Mouse (Mus musculus): Measurements from ENCODE around the gene Klhdc7a. TPM values are rescaled to one million over a fixed set of nuclear protein-coding genes. Genes with fewer than 3 reads are reported as not detected.
A peak's percentile ranks its signal among the peaks of the same experiment; 100 is the strongest.
"Not testable (repeated sequence)": the region's sequence is repeated elsewhere in the genome, so short reads cannot be mapped to it uniquely, and the experiment has no call there.

Klhdc7a gene
- polyA plus RNA-seq, 1 experiment from 2014 or later: 0.98 TPM

GRCm38 (mm10) chr4:139963911-139964310 is 3.9 kb downstream of the Klhdc7a start:
- no peak for ATAC-seq (ENCODE audit: insufficient read depth, low FRiP score)
- Histone ChIP-seq H3K27me3 (ENCODE audit: control insufficient read depth, insufficient read depth, low read length) (no peaks in the 10 kb centered on the region), H3K27ac (ENCODE audit: low read length) (no peak overlapping the region), H3K4me1 (ENCODE audit: control insufficient read depth, insufficient read depth, low read length) (peaks cover 12% of the 10 kb centered on the region), H3K9ac (ENCODE audit: low read length) (no peak overlapping the region), H3K36me3 (ENCODE audit: control insufficient read depth, insufficient read depth, low read length) (no peaks in the 10 kb centered on the region), H3K4me3 (replicated peaks; ENCODE audit: low read length) (no peak overlapping the region), H3K9me3 (replicated peaks; ENCODE audit: control insufficient read depth, low read length) (no peaks in the 10 kb centered on the region), H3K4me2 (ENCODE audit: low read depth, low read length) (no peak overlapping the region)
- WGBS: 79% methylated on average over 5 of the region's 5 CpGs

GRCm38 (mm10) chr4:139963059-139963458 is 4.8 kb downstream of the Klhdc7a start:
- H3K9ac ChIP-seq (ENCODE audit: low read length): no peak overlapping the region

GRCm38 (mm10) chr4:139961816-139962215 is 6.0 kb downstream of the Klhdc7a start:
- Histone ChIP-seq H3K9ac (ENCODE audit: low read length) (no peak overlapping the region), H3K4me3 (replicated peaks; ENCODE audit: low read length) (no peak overlapping the region), H3K36me3 (ENCODE audit: control insufficient read depth, insufficient read depth, low read length) (no peaks in the 10 kb centered on the region), H3K4me2 (ENCODE audit: low read depth, low read length) (no peak overlapping the region), H3K27ac (ENCODE audit: low read length) (no peak overlapping the region), H3K27me3 (ENCODE audit: control insufficient read depth, insufficient read depth, low read length) (no peaks in the 10 kb centered on the region), H3K9me3 (replicated peaks; ENCODE audit: control insufficient read depth, low read length) (no peaks in the 10 kb centered on the region), H3K4me1 (ENCODE audit: control insufficient read depth, insufficient read depth, low read length) (no peaks in the 10 kb centered on the region)
- 88% methylated on average over 8 of the region's 8 CpGs for WGBS
- ATAC-seq (ENCODE audit: insufficient read depth, low FRiP score): no peak

More at GRCm38 (mm10) chr4:139963059-139963458, 4.8 kb downstream of the Klhdc7a start:
- H3K27ac ChIP-seq (ENCODE audit: low read length): no peak overlapping the region
- H3K27me3 ChIP-seq (ENCODE audit: control insufficient read depth, insufficient read depth, low read length): no peaks in the 10 kb centered on the region
- no peak for ATAC-seq (ENCODE audit: insufficient read depth, low FRiP score)
- no peaks in the 10 kb centered on the region for H3K9me3 ChIP-seq (replicated peaks; ENCODE audit: control insufficient read depth, low read length)
- H3K36me3 ChIP-seq (ENCODE audit: control insufficient read depth, insufficient read depth, low read length): no peaks in the 10 kb centered on the region
- WGBS: 61% methylated on average over 8 of the region's 8 CpGs
- no peak overlapping the region for H3K4me3 ChIP-seq (replicated peaks; ENCODE audit: low read length)
- no peak overlapping the region for H3K4me2 ChIP-seq (ENCODE audit: low read depth, low read length)
- peaks cover 8% of the 10 kb centered on the region for H3K4me1 ChIP-seq (ENCODE audit: control insufficient read depth, insufficient read depth, low read length)

GRCm38 (mm10) chr4:139961329-139961728 is 6.5 kb downstream of the Klhdc7a start:
- H3K4me1 ChIP-seq (ENCODE audit: control insufficient read depth, insufficient read depth, low read length); H3K27ac ChIP-seq (ENCODE audit: low read length); H3K27me3 ChIP-seq (ENCODE audit: control insufficient read depth, insufficient read depth, low read length); H3K36me3 ChIP-seq (ENCODE audit: control insufficient read depth, insufficient read depth, low read length); ATAC-seq (ENCODE audit: insufficient read depth, low FRiP score); H3K9me3 ChIP-seq (replicated peaks; ENCODE audit: control insufficient read depth, low read length); H3K4me3 ChIP-seq (replicated peaks; ENCODE audit: low read length); H3K4me2 ChIP-seq (ENCODE audit: low read depth, low read length); H3K9ac ChIP-seq (ENCODE audit: low read length): not testable (repeated sequence)
- 89% methylated on average over 11 of the region's 11 CpGs for WGBS

- Histone ChIP-seq H3K9ac (ENCODE audit: low read length) (no peak overlapping the region), H3K4me3 (replicated peaks; ENCODE audit: low read length) (no peak overlapping the region), H3K4me2 (ENCODE audit: low read depth, low read length) (no peak overlapping the region), H3K27ac (ENCODE audit: low read length) (no peak overlapping the region), H3K36me3 (ENCODE audit: control insufficient read depth, insufficient read depth, low read length) (no peaks in the 10 kb centered on the region), H3K9me3 (replicated peaks; ENCODE audit: control insufficient read depth, low read length) (no peaks in the 10 kb centered on the region), H3K4me1 (ENCODE audit: control insufficient read depth, insufficient read depth, low read length) (no peaks in the 10 kb centered on the region), H3K27me3 (ENCODE audit: control insufficient read depth, insufficient read depth, low read length) (no peaks in the 10 kb centered on the region)
- no peak for ATAC-seq (ENCODE audit: insufficient read depth, low FRiP score)
- 69% methylated on average over 10 of the region's 10 CpGs for WGBS
These were observed 7.0 kb downstream of the Klhdc7a start for GRCm38 (mm10) chr4:139960724-139961315.

GRCm38 (mm10) chr4:139960086-139960713 is 7.6 kb downstream of the Klhdc7a start:
- H3K4me2 ChIP-seq (ENCODE audit: low read depth, low read length): no peak overlapping the region
- no peaks in the 10 kb centered on the region for H3K9me3 ChIP-seq (replicated peaks; ENCODE audit: control insufficient read depth, low read length)
- no peaks in the 10 kb centered on the region for H3K27me3 ChIP-seq (ENCODE audit: control insufficient read depth, insufficient read depth, low read length)
- H3K4me3 ChIP-seq (replicated peaks; ENCODE audit: low read length): no peak overlapping the region
- 80% methylated on average over 12 of the region's 12 CpGs for WGBS
- no peak for ATAC-seq (ENCODE audit: insufficient read depth, low FRiP score)
- H3K9ac ChIP-seq (ENCODE audit: low read length): no peak overlapping the region
- no peak overlapping the region for H3K27ac ChIP-seq (ENCODE audit: low read length)
- no peaks in the 10 kb centered on the region for H3K4me1 ChIP-seq (ENCODE audit: control insufficient read depth, insufficient read depth, low read length)
- no peaks in the 10 kb centered on the region for H3K36me3 ChIP-seq (ENCODE audit: control insufficient read depth, insufficient read depth, low read length)

GRCm38 (mm10) chr4:139959188-139959587 is 8.6 kb downstream of the Klhdc7a start:
- 91% methylated on average over 3 of the region's 3 CpGs for WGBS
- Histone ChIP-seq H3K27ac (ENCODE audit: low read length) (no peak overlapping the region), H3K9me3 (replicated peaks; ENCODE audit: control insufficient read depth, low read length) (no peaks in the 10 kb centered on the region), H3K27me3 (ENCODE audit: control insufficient read depth, insufficient read depth, low read length) (no peaks in the 10 kb centered on the region), H3K4me1 (ENCODE audit: control insufficient read depth, insufficient read depth, low read length) (no peaks in the 10 kb centered on the region), H3K4me2 (ENCODE audit: low read depth, low read length) (no peak overlapping the region), H3K36me3 (ENCODE audit: control insufficient read depth, insufficient read depth, low read length) (no peaks in the 10 kb centered on the region), H3K9ac (ENCODE audit: low read length) (no peak overlapping the region), H3K4me3 (replicated peaks; ENCODE audit: low read length) (no peak overlapping the region)
- ATAC-seq (ENCODE audit: insufficient read depth, low FRiP score): no peak

GRCm38 (mm10) chr4:139950876-139951485 is 16.8 kb downstream of the Klhdc7a start:
- H3K27ac ChIP-seq (ENCODE audit: low read length): no peak overlapping the region
- H3K4me2 ChIP-seq (ENCODE audit: low read depth, low read length): peak overlapping the region; percentile 57
- H3K36me3 ChIP-seq (ENCODE audit: control insufficient read depth, insufficient read depth, low read length): no peaks in the 10 kb centered on the region
- WGBS: 49% methylated on average over 6 of the region's 7 CpGs
- ATAC-seq (ENCODE audit: insufficient read depth, low FRiP score): no peak; the same call in 1 of the 2 replicates
- H3K9me3 ChIP-seq (replicated peaks; ENCODE audit: control insufficient read depth, low read length): no peaks in the 10 kb centered on the region; the same call in 1 of the 2 replicates
- 0 out of 2 replicates have a peak, but pooled peaks cover 3% of the 10 kb centered on the region for H3K4me1 ChIP-seq (ENCODE audit: control insufficient read depth, insufficient read depth, low read length)
- no peak overlapping the region for H3K4me3 ChIP-seq (replicated peaks; ENCODE audit: low read length)
- H3K9ac ChIP-seq (ENCODE audit: low read length): no peak overlapping the region
- no peaks in the 10 kb centered on the region; the same call in 1 of the 2 replicates for H3K27me3 ChIP-seq (ENCODE audit: control insufficient read depth, insufficient read depth, low read length)

- 0 out of 2 replicates have a peak overlapping the region, but pooled peaks have one; percentile 37 for H3K9ac ChIP-seq (ENCODE audit: low read length)
- H3K4me3 ChIP-seq (replicated peaks; ENCODE audit: low read length): peak overlapping the region; percentile 33
- H3K9me3 ChIP-seq (replicated peaks; ENCODE audit: control insufficient read depth, low read length): no peaks in the 10 kb centered on the region; the same call in 1 of the 2 replicates
- no peaks in the 10 kb centered on the region for H3K36me3 ChIP-seq (ENCODE audit: control insufficient read depth, insufficient read depth, low read length)
- no peak overlapping the region for H3K27ac ChIP-seq (ENCODE audit: low read length)
- peak; percentile 50; the same call in 1 of the 2 replicates for ATAC-seq (ENCODE audit: insufficient read depth, low FRiP score)
- WGBS: 1% methylated on average over 20 of the region's 20 CpGs
- H3K4me1 ChIP-seq (ENCODE audit: control insufficient read depth, insufficient read depth, low read length): 0 out of 2 replicates have a peak, but pooled peaks cover 3% of the 10 kb centered on the region
- no peaks in the 10 kb centered on the region; the same call in 1 of the 2 replicates for H3K27me3 ChIP-seq (ENCODE audit: control insufficient read depth, insufficient read depth, low read length)
- peak overlapping the region; percentile 57 for H3K4me2 ChIP-seq (ENCODE audit: low read depth, low read length)
These were observed 17.4 kb downstream of the Klhdc7a start for GRCm38 (mm10) chr4:139950431-139950848.
